Mouse (Mus musculus): ENCODE results near the gene Irs3. TPM values are rescaled to one million over a fixed set of nuclear protein-coding genes. Genes with fewer than 3 reads are reported as not detected.

The Irs3 gene
- polyA plus RNA-seq, 1 experiment = 0.37 TPM

GRCm38 (mm10) chr5:137611245-137611602 lies 34.3 kb downstream of the Irs3 start:
- Histone ChIP-seq H3K4me1 (ENCODE audit: control insufficient read depth, insufficient read depth, low read length) (peaks cover 16% of the 10 kb centered on the region), H3K4me3 (ENCODE audit: insufficient read depth, low read length) (peak overlapping the region; percentile 77), H3K27ac (ENCODE audit: insufficient read depth, low read length) (peak overlapping the region; percentile 99)
- TF ChIP-seq CTCF (IDR thresholded peaks at IDR 0.05; ENCODE audit: borderline replicate concordance, insufficient read depth, low read length) (no peak), POLR2A (IDR thresholded peaks at IDR 0.05; ENCODE audit: low read depth, low read length) (peak; percentile 85)

- H3K27ac ChIP-seq (ENCODE audit: insufficient read depth, low read length) = peak overlapping the region; percentile 99
- peak; percentile 92 for TF ChIP-seq POLR2A (IDR thresholded peaks at IDR 0.05; ENCODE audit: low read depth, low read length)
- no peak for TF ChIP-seq CTCF (IDR thresholded peaks at IDR 0.05; ENCODE audit: borderline replicate concordance, insufficient read depth, low read length)
- H3K4me3 ChIP-seq (ENCODE audit: insufficient read depth, low read length) = peak overlapping the region; percentile 77
- peaks cover 16% of the 10 kb centered on the region for H3K4me1 ChIP-seq (ENCODE audit: control insufficient read depth, insufficient read depth, low read length)
Measured at GRCm38 (mm10) chr5:137610548-137611244, 34.8 kb downstream of the Irs3 start.

GRCm38 (mm10) chr5:137610056-137610455 lies 35.5 kb downstream of the Irs3 start:
- H3K4me3 ChIP-seq (ENCODE audit: insufficient read depth, low read length) = peak overlapping the region; percentile 77
- H3K27ac ChIP-seq (ENCODE audit: insufficient read depth, low read length) = peak overlapping the region; percentile 99
- peaks cover 16% of the 10 kb centered on the region for H3K4me1 ChIP-seq (ENCODE audit: control insufficient read depth, insufficient read depth, low read length)
- TF ChIP-seq POLR2A (IDR thresholded peaks at IDR 0.05; ENCODE audit: low read depth, low read length) (no peak), CTCF (IDR thresholded peaks at IDR 0.05; ENCODE audit: borderline replicate concordance, insufficient read depth, low read length) (no peak)

- Histone ChIP-seq H3K4me1 (ENCODE audit: control insufficient read depth, insufficient read depth, low read length) (peaks cover 16% of the 10 kb centered on the region), H3K27ac (ENCODE audit: insufficient read depth, low read length) (no peak overlapping the region), H3K4me3 (ENCODE audit: insufficient read depth, low read length) (peak overlapping the region; percentile 77)
- TF ChIP-seq CTCF (IDR thresholded peaks at IDR 0.05; ENCODE audit: borderline replicate concordance, insufficient read depth, low read length) (no peak), POLR2A (IDR thresholded peaks at IDR 0.05; ENCODE audit: low read depth, low read length) (no peak)
Measured at GRCm38 (mm10) chr5:137609292-137609691, 36.2 kb downstream of the Irs3 start.

- Histone ChIP-seq H3K4me1 (ENCODE audit: control insufficient read depth, insufficient read depth, low read length) (peaks cover 14% of the 10 kb centered on the region), H3K27ac (ENCODE audit: insufficient read depth, low read length) (no peak overlapping the region), H3K4me3 (ENCODE audit: insufficient read depth, low read length) (peak overlapping the region; percentile 77)
- TF ChIP-seq POLR2A (IDR thresholded peaks at IDR 0.05; ENCODE audit: low read depth, low read length) (no peak), CTCF (IDR thresholded peaks at IDR 0.05; ENCODE audit: borderline replicate concordance, insufficient read depth, low read length) (no peak)
Measured at GRCm38 (mm10) chr5:137608654-137609190, 36.8 kb downstream of the Irs3 start.

- Histone ChIP-seq H3K27ac (ENCODE audit: insufficient read depth, low read length) (no peak overlapping the region), H3K4me3 (ENCODE audit: insufficient read depth, low read length) (peak overlapping the region; percentile 77), H3K4me1 (ENCODE audit: control insufficient read depth, insufficient read depth, low read length) (peaks cover 11% of the 10 kb centered on the region)
- no peak for TF ChIP-seq POLR2A (IDR thresholded peaks at IDR 0.05; ENCODE audit: low read depth, low read length)
- TF ChIP-seq CTCF (IDR thresholded peaks at IDR 0.05; ENCODE audit: borderline replicate concordance, insufficient read depth, low read length) = no peak
Measured at GRCm38 (mm10) chr5:137607860-137608653, 37.5 kb downstream of the Irs3 start.

- H3K4me3 ChIP-seq (ENCODE audit: insufficient read depth, low read length) = peak overlapping the region; percentile 47
- peak overlapping the region; percentile 80 for H3K27ac ChIP-seq (ENCODE audit: insufficient read depth, low read length)
- H3K4me1 ChIP-seq (ENCODE audit: control insufficient read depth, insufficient read depth, low read length) = peaks cover 8% of the 10 kb centered on the region; the same call in 1 of the 2 replicates
- TF ChIP-seq CTCF (IDR thresholded peaks at IDR 0.05; ENCODE audit: borderline replicate concordance, insufficient read depth, low read length) (no peak), POLR2A (IDR thresholded peaks at IDR 0.05; ENCODE audit: low read depth, low read length) (no peak)
Measured at GRCm38 (mm10) chr5:137601365-137601729, 44.2 kb downstream of the Irs3 start.

- TF ChIP-seq CTCF (IDR thresholded peaks at IDR 0.05; ENCODE audit: borderline replicate concordance, insufficient read depth, low read length) (no peak), POLR2A (IDR thresholded peaks at IDR 0.05; ENCODE audit: low read depth, low read length) (peak; percentile 85)
- peaks cover 8% of the 10 kb centered on the region; the same call in 1 of the 2 replicates for H3K4me1 ChIP-seq (ENCODE audit: control insufficient read depth, insufficient read depth, low read length)
Measured at GRCm38 (mm10) chr5:137600619-137601364, 44.7 kb downstream of the Irs3 start, which contains the start of gene Mospd3. TSS of gene Mospd3 (minus strand) at chr5:137601058.

GRCm38 (mm10) chr5:137600281-137600618 lies 45.3 kb downstream of the Irs3 start:
- TF ChIP-seq CTCF (IDR thresholded peaks at IDR 0.05; ENCODE audit: borderline replicate concordance, insufficient read depth, low read length) (no peak), POLR2A (IDR thresholded peaks at IDR 0.05; ENCODE audit: low read depth, low read length) (no peak)
- H3K4me3 ChIP-seq (ENCODE audit: insufficient read depth, low read length) = peak overlapping the region; percentile 68

More at GRCm38 (mm10) chr5:137600619-137601364, 44.7 kb downstream of the Irs3 start, which contains the start of gene Mospd3:
- Histone ChIP-seq H3K27ac (ENCODE audit: insufficient read depth, low read length) (peak within 1 kb of the TSS; percentile 82), H3K4me3 (ENCODE audit: insufficient read depth, low read length) (peak within 1 kb of the TSS; percentile 68)

More at GRCm38 (mm10) chr5:137600281-137600618, 45.3 kb downstream of the Irs3 start:
- H3K27ac ChIP-seq (ENCODE audit: insufficient read depth, low read length) = no peak overlapping the region
- peaks cover 8% of the 10 kb centered on the region; the same call in 1 of the 2 replicates for H3K4me1 ChIP-seq (ENCODE audit: control insufficient read depth, insufficient read depth, low read length)
